Mouse (Mus musculus) gastrocnemius, postnatal 4 days (tissue): ENCODE measurements around the gene Itga10. TPM values are rescaled to one million over a fixed set of nuclear protein-coding genes. Genes with fewer than 3 reads are reported as not detected.
"Not testable (repeated sequence)": the region's sequence is repeated elsewhere in the genome, so short reads cannot be mapped to it uniquely, and the experiment has no call there.

Experiments
- DNase-seq, 2 experiments: peaks; one replicate each; pipeline ENCODE4 v3.0.0; 2021 to 2022; ENCODE audit warnings: low spot score in 2 of 2, mixed read lengths in 2 of 2
- total RNA-seq, 2 experiments: library from RNA; stranded (reverse); gene quantifications; 2 replicates each; pipeline ENCODE4 v1.2.3; 2021

Gene Itga10
- total RNA-seq, 2 experiments from 2014 or later = 5.6 to 6.8 TPM

- DNase-seq = no peak
Observed at GRCm38 (mm10) chr3:96679159-96679674, 33.8 kb downstream of the Itga10 start.

GRCm38 (mm10) chr3:96680269-96680956, 35.0 kb downstream of the Itga10 start:
- DNase-seq = no peak

- DNase-seq = no peak
Observed at GRCm38 (mm10) chr3:96683496-96683895, 38.1 kb downstream of the Itga10 start.

- DNase-seq = no peak
Observed at GRCm38 (mm10) chr3:96684151-96684821, 38.9 kb downstream of the Itga10 start.

- no peak for DNase-seq
Observed at GRCm38 (mm10) chr3:96684822-96685156, 39.4 kb downstream of the Itga10 start.

GRCm38 (mm10) chr3:96686057-96686456, 40.7 kb downstream of the Itga10 start:
- DNase-seq = not testable (repeated sequence)

GRCm38 (mm10) chr3:96688854-96689253, 43.5 kb downstream of the Itga10 start:
- no peak for DNase-seq

GRCm38 (mm10) chr3:96690298-96690697, 44.9 kb downstream of the Itga10 start:
- DNase-seq = no peak

GRCm38 (mm10) chr3:96692506-96692905, 47.1 kb downstream of the Itga10 start:
- DNase-seq = peak; percentile 41 to 72

- DNase-seq = no peak
Observed at GRCm38 (mm10) chr3:96693579-96693978, 48.2 kb downstream of the Itga10 start.

GRCm38 (mm10) chr3:96696198-96696765, 50.9 kb downstream of the Itga10 start, which contains the start of gene Pias3:
Gene Pias3, plus strand, starts transcription at chr3:96696384.
- peak; percentile 80 to 90 for DNase-seq

GRCm38 (mm10) chr3:96696766-96697732, 51.7 kb downstream of the Itga10 start:
- DNase-seq = peak; percentile 91

GRCm38 (mm10) chr3:96698993-96699690, 53.8 kb downstream of the Itga10 start:
- no peak for DNase-seq

- no peak for DNase-seq
Observed at GRCm38 (mm10) chr3:96700376-96700775, 55.0 kb downstream of the Itga10 start.

- no peak for DNase-seq
Observed at GRCm38 (mm10) chr3:96701003-96701402, 55.6 kb downstream of the Itga10 start.

GRCm38 (mm10) chr3:96704778-96705177, 59.4 kb downstream of the Itga10 start:
- peak in 1 of 2 experiments; percentile 33 for DNase-seq

GRCm38 (mm10) chr3:96706217-96706616, 60.8 kb downstream of the Itga10 start:
- no peak for DNase-seq

GRCm38 (mm10) chr3:96706984-96707383, 61.6 kb downstream of the Itga10 start:
- no peak for DNase-seq

- peak; percentile 82 to 86 for DNase-seq
Observed at GRCm38 (mm10) chr3:96707903-96708683, 62.7 kb downstream of the Itga10 start, which contains the start of gene Nudt17. Gene Nudt17, minus strand, starts transcription at chr3:96708562.
